Mouse (Mus musculus): ENCODE measurements around the gene Tmem267.
"Not testable (repeated sequence)": the region's sequence is repeated elsewhere in the genome, so short reads cannot be mapped to it uniquely, and the experiment has no call there.

DNA sequence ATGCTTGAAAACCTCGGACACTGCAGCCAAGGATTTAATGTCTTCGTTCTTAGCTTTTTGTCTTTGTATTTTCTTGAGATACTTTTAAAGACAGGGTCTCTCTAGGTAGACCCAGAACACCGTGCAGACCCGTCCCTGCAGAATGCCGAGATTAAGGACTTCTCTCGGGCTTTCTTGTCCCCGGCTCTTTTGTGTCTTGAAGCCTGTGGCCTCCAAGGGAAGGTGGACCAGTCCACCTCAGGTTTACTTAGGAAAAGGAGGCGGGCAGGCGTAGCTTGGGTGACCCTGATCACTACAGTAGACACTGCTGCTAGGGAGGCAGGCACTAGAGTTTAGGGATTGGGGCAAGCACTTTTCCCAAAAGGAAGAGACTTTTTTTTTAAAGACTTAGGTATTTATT lies 116.5 kb downstream of the Tmem267 start:
- TF ChIP-seq CHD2 (IDR thresholded peaks at IDR 0.05; ENCODE audit: low read depth, low read length); MAFK (IDR thresholded peaks at IDR 0.05; ENCODE audit: insufficient read depth, low read depth, low read length); HCFC1 (IDR thresholded peaks at IDR 0.05; ENCODE audit: borderline replicate concordance, insufficient read depth, low read length); ZNF384 (IDR thresholded peaks at IDR 0.05; ENCODE audit: low read depth, low read length); ZC3H11A (IDR thresholded peaks at IDR 0.05; ENCODE audit: borderline replicate concordance, low read depth, low read length): not testable (repeated sequence)

Data from ES-E14 (cell line).